Mouse (Mus musculus) neural tube, embryonic 10.5 days (tissue): ENCODE measurements at regions not wholly inside any gene's neighbourhood (a gene's known extent, or its start where the extent isn't known, plus 50 kb on each side); places are given as distances from the start of the nearest gene placed in this dataset.
"Not testable (repeated sequence)": the region's sequence is repeated elsewhere in the genome, so short reads cannot be mapped to it uniquely, and the experiment has no call there.

ENCODE experiments used
- DNase-seq: peaks from one replicate; pipeline ENCODE4 v3.0.0-alpha.2; 2017; ENCODE audit warnings: low spot score; ENCODE audit errors: extremely low spot score

DNA sequence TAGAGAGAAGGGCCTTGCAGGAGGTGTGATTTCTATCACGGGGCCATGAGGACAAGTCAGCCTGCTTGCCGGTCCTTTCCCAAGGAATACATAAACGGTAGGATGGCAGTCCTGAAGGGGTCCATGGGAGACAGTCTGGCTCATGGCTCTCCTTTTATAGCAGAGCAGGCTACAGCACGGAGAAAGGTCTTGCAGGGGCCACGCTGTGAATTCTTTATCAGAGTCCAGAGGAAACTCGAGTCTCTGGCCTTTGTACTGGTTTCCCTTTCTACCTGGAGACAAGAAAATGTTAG, 1984.0 kb downstream of the 4930444P10Rik start:
- DNase-seq, result no peak

DNA sequence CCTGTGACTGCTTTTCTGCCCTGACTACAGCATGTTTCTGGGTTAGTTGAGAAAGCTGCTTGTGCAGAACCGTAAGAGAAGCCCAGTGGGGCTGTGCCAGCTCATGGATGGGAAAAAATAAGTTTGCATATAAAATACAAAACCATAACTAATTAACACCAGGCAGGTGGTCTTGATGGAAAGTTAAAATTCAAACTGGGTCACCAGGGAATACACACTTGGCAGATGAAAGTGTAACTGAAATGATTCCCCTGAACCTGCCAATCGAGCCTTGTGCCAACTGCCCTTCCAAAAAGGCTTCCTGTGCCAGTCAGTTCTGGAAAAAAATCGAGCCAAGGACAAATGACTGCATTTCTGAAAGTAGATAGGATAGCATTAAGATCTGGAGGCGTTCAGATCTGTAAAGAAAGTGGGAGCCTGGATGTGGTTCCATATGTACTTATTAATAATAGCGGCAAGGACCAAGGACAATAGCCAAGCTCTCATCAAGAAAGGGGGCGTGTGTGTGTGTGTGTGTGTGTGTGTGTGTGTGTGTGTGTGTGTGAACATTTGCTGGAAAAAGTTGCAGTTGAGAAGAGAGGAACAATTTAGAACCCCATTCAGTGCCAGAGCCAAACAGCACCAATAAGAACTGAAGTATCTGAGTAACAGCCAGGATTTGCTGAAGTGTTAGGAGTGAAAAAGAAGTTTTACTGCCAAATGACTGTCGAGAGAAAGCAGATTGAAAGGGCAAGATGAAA, 1984.5 kb downstream of the 4930444P10Rik start:
- DNase-seq, result no peak

DNA sequence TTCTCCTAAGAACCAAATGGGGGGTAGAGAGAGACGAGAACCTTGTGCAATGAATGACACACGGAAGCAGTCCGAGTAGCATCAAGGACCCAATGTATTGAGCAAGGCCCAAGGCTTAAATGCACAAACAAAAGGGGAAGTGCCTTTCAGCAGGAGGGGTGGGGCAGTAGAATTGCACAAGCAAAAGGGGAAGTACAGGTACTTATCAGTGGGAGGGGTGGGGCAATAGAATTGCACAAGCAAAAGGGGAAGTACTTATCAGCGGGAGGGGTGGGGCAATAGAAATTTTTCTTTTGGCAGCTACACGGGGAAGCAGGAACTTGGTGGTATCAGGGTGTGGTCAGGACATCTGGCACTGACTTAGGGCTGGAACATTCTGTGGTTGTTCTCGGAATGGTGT, 1987.6 kb downstream of the 4930444P10Rik start:
- DNase-seq, result not testable (repeated sequence)

DNA sequence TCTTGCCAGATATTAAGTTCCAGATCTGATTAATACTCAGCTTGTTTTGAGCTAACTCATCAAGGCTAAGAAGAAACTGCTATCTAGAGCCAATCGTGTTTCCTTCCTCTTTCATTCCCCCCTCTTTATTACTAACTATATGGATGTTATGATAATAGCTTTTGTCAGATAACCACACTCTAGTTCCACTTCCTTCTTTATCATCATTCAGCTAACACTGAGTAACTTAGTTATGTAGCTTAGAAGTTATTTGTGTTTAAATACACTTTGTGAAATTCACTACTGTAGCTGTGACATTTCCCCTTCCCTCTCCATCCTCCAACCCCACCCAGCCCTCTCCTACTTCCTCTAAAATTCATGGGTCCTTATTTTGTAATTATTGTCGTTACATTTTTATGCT, 1988.6 kb downstream of the 4930444P10Rik start:
- no peak for DNase-seq

DNA sequence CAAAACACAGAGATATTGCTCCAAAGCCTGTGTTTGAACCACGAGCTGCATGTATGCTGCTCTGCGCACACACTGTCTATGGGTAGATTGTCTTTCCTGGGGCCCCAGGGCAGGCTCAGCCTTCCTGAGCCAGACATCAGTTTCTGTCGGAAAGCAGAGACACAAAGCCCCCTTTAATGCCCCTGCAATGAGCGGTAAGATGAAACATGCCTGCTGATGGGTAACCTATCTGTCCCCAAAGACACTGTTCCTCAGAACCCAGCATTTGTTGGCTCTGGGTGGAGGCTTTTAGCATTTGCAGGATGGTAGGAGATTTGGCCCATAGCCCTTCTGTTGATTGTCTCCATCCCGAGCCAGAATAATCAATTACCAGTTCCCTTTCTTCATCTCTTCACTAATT, 1994.1 kb downstream of the 4930444P10Rik start:
- DNase-seq, result no peak

DNA sequence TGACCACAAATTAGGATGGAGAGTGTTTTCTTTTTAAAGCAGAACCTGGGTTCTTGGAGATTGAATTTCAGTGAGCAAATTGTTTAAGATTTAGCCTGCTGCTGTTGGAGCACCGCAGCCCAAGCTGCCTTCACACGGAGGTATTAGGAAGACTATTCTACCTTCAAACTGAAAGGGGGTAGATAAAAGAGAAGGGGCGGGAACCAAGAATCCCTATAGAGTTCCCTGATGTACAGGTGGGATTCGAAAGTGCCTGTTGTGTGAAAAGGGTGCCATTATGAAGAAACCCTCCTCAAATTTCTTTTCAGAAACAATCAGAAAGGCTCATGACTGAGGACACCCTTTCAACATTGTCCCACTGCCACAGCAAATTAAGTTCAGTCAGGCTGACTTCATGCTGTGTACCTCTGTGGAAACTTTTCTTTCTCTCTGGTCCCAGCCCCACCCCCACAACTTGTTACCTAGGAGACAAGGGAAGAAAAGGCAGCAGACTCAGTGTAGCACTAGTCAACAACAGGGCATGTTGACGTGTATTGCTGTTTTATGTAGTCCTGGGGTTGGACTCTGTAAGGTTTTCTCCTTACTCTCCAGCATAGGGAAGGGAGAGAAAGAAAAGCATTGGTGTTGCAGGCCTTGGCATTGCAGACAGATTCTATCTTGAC, 1995.4 kb downstream of the 4930444P10Rik start:
- DNase-seq, result no peak

DNA sequence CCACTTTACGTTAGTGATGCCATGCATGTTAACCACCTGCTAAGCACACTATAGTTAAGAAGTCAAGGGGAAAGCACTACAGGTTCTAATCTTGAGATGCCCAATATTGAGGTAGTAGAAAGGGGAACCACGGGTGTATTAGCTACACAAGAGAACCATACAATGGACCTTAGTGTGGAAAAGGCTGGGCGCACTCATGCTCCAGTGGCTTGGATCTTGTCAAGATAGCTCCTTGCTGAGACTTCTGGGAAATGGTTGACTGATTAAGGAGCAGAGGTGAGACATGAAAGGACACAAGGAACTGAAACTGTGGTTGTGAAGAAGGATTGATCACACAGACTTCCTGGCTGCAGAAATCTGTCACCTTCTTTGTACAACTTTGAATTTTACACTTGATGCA, 2028.3 kb downstream of the 4930444P10Rik start:
- no peak for DNase-seq

DNA sequence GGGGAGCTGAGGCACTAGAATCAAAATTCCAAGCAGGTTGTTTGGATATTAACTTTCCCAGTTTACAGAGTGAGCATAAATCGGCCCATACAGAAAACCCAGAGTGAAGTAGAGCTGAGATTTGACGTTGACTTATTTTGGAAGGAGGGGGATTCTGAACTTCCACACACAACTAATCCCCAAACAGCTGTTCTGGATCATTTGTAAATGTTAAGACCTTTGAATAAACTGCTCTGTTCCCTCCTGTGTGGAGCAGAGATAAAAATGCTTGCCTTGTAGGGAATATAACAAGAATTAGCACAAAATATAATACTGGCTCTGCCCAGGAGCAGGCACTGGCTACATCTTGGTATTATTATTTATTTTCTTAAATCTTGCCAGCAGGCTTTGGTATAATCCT, 2057.0 kb downstream of the 4930444P10Rik start:
- DNase-seq, result no peak

DNA sequence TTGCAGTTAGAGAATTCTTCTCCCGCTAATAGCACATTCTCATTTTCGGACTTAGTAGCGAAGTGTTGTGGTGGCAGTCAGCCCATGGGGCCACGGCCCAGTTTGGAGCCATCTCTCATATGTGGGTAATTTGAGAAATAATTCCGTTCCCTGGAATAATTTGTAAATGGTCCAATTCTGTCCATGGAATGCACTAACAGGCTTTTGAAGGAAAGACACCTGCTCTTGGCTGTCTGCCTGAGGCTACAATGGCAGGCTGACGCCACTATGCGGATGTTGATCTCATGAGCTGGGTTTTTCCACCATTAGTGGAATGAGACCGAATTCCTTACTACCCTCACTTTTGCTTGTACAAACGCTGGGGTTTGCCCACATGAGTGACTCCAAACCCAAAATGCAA, 2081.6 kb downstream of the 4930444P10Rik start:
- DNase-seq, result no peak

DNA sequence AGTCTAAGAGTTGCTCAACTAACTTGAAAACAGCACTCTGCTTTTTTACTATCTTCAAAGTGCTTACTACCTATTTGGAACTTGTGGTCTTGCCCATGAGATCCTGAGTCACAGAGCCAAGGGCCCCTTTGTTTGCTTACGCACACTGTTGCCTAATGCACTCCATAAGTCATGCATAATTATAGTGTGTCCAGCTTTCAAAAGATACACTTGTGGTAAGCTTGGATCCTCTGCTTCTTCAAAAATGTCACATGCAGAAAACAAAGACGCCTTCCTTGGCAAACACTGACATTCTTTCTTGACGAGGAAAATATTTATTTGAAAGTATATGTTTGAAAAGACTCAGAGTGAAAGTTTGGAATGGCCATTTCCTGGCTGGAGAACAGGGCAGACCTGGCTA, 2082.3 kb downstream of the 4930444P10Rik start:
- DNase-seq, result no peak

DNA sequence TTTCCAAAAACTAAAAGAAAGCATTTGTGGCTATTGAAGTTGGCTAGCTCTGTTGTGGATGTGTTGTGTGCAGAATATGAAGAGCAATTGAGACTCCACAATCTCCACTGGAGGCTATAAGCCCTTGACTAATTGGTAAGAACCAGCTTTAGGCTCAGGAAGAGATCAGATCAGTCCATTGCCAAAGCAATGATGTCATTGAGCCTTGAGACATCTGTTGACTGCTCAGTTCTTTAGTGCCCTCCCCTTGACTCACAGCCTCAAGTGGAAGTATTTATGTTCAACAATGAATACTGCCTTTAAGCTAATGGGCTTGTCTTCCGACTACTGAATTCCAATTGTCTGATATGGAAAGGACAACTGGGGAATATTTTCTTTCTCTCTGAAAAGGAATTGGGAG, 2090.6 kb downstream of the 4930444P10Rik start:
- DNase-seq, result no peak

DNA sequence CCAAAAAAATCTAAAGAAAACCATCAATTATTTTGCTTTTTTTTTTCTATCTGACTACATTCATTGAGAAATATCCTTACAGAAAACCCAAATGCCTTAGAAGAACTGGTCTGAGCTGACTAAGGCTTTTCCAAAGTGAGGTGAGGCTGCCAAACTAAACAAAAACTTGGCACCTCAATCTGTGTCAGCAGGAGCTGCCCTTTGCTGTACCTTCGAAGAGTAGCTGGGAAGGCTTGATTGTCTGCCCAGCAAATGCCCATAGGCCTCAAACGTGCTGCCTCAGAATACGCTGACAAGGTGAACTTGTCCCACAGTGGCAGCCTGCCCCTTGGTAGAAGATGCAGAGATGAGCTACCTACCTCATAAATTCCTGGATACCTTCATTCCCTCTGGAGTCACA, 2091.7 kb downstream of the 4930444P10Rik start:
- DNase-seq, result no peak

DNA sequence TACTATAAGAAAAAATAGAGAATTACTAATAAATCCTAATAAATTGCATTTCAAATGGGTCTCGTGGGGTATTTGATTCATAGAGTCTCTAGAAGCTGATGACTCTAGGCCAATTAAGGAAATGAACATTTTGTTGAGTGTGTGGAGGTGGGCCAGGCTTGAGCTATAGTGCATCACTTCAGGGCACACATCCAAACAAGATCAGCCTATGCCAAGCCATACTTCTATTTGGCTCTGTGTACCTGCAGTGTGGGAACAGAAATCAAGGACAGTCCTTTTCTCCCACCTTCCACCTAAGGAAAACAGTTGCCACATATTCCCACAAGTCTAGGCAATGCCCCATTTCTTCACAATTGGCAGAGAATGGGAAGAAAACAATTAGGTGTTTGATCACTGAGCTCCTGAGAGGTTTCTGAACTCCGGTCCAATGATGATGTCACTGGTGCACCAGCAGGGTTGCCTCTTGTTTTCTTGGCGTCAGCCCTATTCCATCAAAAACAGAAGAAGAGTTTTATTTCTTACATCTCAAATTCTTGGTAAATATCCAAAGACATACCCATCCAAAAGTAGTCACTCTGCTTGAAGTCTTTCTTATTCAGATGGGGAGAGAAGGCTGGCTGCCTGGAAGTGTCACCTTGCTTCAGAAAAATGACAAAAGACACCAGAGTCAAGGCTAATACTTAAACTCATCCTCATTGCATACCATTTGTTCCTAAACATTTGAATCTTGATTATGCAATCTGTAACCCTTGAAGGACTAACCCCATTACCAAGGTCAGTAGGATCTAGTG, 2092.3 kb downstream of the 4930444P10Rik start:
- DNase-seq, result no peak

DNA sequence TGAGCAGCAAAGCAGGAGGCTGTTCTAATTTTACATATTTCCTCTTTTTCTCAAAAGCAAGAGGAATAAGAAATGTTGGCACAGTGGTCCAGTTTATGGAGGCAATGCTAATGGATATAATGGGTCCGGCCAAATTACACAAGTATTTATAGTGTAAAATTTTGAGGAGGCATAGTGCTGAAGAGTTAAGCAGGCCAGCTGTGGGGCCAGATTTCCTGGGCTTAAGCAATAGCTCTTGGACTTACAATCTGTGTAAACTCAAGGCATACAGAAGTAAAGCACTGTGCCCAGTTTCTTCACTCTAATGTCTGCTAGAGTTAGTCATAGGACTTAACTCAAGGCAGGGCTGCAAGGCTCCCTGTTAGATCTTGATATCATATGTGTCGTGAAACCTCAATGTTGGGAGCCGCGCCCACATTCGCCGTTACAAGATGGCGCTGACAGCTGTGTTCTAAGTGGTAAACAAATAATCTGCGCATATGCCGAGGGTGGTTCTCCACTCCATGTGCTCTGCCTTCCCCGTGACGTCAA, 2094.9 kb downstream of the 4930444P10Rik start:
- DNase-seq, result no peak

DNA sequence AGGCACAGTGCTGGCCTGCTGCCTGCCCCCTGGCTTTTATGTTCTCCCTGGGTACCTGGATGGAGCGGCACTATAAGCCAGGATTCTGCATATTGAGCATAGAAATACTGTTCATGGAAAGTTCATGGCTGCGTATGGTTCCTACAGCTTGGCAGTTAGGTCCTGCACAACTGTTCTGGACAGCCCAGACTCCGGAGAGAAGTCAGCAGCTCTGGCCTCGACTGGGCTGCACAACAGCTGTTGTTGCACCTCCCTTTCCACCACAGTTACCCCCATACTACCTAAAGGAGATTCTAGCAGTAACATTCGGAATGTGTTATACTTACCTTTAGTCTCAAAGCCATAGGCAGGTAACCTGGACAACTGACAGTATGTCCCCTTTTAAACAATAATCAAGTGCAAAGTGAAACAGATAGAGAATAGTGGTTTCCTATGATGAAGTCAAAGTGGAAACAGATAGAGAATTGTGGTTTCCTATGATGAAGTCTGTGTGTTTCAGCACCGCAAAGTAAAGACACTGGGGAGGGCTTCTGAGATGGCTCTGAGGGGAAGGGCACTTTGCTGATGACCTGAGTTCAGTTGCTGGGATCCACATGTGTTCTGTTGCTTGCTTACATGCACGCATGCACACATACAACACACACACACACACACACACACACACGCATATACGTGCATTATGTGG, 2099.2 kb downstream of the 4930444P10Rik start:
- DNase-seq, result no peak

DNA sequence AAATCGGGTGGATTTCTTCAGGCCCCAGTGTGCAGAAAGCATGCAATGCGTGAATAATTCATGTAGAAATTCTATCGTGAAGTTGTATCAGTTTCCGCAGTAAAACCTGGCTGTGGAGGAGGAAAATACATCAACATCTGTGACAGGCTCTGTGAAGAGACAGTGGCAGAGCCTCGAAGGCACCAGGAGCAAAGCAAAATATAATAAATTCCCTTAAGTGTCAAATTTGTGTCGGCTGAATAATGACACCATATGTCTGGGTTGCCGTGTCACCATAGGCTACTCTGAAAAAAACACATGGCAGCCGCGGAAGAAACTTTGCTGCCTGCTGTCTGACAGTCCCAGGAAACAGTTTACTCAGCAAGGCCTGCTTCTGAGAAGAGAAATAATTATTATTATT, 2100.1 kb downstream of the 4930444P10Rik start:
- DNase-seq, result no peak

DNA sequence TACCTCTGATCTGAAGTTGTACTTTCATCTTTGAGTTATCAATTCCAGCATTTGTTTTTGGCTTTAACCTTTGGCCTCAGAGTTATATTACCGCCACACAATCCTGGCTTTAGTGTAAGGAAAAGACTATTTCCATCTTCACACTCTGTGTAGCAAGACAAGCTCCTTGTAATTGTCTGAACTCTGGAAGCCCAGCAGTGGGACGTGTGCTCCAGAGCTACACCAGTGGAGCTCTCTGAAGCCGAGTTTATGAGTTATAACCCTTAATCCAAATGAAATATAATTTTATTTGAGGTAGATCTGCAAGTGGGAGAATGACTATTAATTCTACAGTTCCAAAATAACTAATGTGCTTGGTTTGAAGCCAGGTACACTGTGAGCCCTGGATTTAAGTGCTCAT, 2103.8 kb downstream of the 4930444P10Rik start:
- no peak for DNase-seq

DNA sequence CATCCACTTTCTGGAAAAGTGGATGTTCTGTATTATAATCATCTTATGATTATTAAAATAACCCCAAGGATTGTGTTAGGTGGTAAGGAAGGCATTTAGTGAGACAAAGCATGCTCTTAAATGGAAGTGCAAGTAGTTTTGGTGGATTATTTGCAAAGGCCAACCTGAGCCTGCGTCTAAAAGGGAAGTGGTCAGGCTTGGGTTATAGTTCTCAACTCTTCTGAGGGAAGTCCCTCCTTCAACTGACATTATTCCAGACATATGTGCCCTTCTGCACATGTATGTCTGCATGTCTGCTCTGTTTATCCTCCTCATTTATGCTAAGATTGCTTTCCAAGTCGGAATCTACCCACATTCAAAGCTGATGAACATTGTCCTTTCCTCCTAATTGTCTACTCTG, 2108.3 kb downstream of the 4930444P10Rik start:
- no peak for DNase-seq

DNA sequence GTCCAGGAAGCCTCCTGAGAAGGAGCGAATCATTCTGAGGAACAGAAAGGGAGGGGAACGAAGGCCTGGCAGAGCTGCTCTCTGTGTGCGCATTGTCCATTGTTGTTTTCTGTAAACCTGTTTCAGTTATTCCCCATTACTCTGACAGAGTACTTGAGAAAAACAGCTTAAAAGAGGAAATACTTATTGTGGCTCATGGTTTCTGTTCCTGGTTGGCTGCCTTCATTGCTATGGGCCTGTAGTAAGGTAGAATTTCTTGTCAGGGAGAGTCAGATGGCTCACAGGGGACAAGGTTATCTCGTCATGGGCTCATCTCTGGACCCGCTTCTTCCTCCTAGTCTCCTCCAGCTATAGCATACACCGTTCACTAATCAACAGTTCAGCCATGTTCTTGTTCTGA, 2112.9 kb downstream of the 4930444P10Rik start:
- DNase-seq, result no peak

DNA sequence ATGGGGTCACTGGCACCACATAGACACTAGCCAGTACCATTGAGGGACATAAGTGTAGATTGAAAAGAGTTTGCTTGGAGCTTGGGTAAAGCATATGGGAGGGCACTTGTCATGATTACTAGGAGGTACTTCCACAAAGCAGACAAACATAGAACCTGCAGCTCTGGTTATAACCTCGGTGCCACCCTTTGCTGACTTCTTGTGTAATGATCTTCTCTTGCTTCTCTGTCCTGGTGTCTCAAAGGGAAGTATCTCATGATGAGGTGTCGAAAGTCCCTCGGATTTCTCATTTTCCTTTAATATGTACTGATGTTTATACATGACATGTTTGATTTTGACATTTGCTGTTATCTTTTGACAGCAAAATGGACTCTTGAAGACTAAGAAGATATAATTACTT, 2114.5 kb downstream of the 4930444P10Rik start:
- no peak for DNase-seq

DNA sequence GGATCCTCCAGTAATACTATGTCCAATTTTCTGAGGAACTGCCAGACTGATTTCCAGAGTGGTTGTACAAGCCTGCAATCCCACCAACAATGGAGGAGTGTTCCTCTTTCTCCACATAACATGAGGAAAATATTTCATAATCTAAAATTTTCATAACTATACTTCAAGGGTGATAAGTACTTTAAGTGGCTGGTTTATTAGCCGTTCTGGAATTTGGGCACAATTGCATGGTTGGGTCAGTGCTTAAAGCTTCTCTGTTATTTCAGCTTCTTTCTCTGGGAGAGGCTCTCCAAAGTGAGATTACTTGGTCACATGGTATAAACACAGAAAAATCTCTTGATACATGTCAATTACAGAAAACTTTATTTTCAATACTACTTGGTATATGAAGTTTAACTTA, 2115.9 kb downstream of the 4930444P10Rik start:
- no peak for DNase-seq

DNA sequence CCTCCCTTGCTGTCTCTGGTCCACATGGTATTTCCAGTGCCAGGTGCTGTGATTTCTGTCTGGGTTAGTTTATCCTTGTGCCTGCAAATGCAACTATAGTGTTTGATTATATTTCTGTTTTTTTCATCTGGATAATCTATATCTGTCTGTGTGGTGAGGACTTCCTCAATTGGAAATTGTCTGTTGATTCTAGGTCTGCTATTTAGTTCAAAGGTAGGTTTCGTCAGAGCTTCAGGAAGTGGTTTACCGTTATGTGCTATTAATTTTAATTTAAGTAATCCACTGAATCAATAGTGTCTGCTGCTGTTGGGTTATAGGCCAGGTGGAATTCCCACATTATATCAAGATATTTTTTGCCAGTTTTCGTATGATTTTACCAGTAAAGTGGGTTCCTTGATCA, 2143.9 kb downstream of the 4930444P10Rik start:
- DNase-seq, result no peak
